Mouse (Mus musculus) spleen, adult 12 weeks (tissue): ENCODE measurements around the gene Fbn1.

ENCODE experiments used
- DNase-seq: peaks from one replicate; pipeline ENCODE4 v3.0.0; 2022; ENCODE audit warnings: low spot score

The Fbn1 gene

GRCm38 (mm10) chr2:125456059-125456789 is 51.6 kb downstream of the Fbn1 start:
- no peak for DNase-seq

DNA sequence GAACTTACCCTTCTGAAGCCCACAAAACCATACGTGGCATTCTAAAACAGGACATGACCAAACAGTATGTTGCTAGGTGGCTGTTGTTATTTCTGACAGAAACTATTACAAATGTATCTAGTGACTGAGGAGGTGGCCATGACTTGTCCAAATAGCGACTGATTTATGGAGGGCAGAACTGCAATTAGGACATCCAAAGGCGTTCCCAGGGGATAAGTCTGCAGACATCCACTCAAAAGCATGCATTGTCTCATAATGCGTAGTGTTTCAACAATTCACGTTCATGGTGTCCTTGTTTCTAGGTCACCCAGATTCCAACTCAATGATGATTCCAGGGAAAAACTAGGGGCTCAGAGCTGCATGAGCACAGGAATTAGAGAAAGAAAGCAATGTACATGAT is 53.0 kb downstream of the Fbn1 start:
- no peak for DNase-seq

- no peak for DNase-seq
These were observed 55.3 kb downstream of the Fbn1 start for GRCm38 (mm10) chr2:125452369-125453097.

- no peak for DNase-seq
These were observed 58.4 kb downstream of the Fbn1 start for GRCm38 (mm10) chr2:125449361-125449760.

- DNase-seq = no peak
These were observed 58.9 kb downstream of the Fbn1 start for GRCm38 (mm10) chr2:125448881-125449280.

- DNase-seq = no peak
These were observed 60.4 kb downstream of the Fbn1 start for GRCm38 (mm10) chr2:125447274-125447898.

- DNase-seq = no peak
These were observed 69.4 kb downstream of the Fbn1 start for GRCm38 (mm10) chr2:125438381-125438780.

- DNase-seq = no peak
These were observed 71.6 kb downstream of the Fbn1 start for GRCm38 (mm10) chr2:125436240-125436639.

DNA sequence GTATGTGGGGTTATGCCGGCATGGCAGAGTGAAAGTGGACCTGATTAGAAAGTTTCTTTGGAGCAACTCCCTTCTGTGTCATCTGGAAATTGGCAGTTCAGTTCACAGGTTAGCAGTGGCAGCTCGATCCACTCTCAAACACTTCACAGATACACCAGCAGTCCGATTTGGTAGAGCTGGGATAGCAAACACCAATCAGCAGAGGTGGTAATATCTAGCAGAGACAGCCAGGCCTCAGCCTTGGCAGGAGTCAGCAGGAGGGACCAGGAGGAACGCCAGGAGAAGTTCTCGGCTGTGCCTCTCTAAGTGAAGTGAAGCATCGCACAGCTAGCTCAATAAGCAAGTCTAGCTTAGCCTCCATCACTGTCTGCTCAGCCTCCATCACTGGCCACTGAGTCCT is 74.3 kb downstream of the Fbn1 start:
- DNase-seq = no peak

- DNase-seq = no peak
These were observed 76.3 kb downstream of the Fbn1 start for GRCm38 (mm10) chr2:125431491-125431890.

DNA sequence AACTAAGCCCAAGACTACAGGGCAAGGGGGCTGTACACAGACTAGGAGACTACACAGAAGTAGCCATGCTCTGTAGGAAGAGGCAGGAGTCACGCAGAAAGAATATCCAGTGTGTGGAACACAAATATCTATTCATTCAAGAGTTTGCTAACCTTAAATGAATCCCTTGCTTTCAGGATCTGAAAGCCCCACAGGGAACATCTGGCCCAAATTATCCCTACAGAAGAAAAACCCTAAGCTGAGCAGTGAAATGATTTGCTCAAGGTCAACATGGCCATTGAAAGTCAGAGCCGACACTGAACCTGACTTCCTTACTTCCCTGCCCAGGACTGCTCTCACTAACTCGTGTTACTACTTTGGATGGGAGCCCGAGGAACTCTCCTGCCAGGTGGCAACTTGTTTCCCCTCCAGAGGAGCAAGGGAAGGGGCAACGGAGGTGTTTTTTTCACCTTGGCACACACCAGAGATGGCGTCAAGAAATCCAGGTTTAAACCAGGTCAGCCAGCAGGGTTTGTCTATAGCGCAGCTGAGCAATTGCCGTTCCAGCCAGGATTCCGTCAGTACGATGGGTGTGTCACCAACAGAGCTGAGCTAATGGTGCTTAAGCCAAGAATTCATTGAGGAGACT is 78.9 kb downstream of the Fbn1 start:
- no peak for DNase-seq

DNA sequence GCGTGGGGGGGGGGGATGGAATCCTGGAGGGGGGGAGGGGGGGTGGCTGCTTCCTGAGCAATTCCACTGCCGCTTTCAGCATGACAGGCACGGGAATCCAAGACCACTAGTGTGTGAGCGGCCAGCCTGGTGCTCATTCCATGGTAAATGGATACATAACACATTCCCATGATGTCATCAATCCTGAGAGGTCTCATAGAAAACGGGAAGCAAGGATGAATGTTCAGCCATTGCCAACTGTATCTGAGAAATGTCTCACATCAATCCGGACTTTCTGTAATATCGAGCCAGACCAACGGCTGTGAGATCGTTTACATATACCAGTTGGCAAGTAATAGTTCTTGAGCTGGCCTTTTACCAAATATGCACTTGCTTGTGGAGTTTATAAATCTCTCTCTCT is 87.2 kb downstream of the Fbn1 start:
- no peak for DNase-seq

- no peak for DNase-seq
These were observed 88.1 kb downstream of the Fbn1 start for GRCm38 (mm10) chr2:125419681-125420080.

- DNase-seq = no peak
These were observed 89.2 kb downstream of the Fbn1 start for GRCm38 (mm10) chr2:125418546-125418945.

DNA sequence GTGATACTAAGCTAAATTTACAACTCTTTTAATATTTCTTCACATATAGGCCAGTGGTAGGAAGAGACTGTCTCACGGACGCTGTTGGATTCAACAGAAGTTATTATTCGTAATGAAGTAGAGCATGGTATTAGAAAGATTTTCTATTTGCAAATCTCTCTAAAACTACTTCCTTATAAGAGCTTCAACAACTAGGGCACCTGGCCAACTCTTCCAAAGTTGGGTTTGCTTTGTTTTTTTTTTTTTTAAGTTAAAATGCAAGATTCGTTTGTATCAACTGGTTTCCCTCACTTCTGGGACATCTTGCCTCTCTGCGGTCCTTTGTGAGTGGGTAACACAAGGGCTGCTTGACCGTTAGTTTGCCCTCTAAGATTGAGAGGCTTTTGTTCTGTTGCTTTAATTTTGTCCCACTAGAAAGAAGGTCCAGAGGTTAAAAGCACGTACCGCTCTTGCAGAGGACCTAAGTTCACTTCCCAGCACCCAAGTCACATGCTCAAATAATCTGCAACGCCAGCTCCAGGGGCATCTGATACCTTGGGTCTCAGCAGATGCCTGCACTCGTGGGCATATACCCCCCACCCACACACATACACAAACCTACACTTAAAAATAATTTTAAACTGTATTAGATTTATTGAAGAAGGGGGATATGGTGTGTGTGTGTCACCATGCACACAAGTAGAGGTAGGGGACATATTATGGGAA is 91.1 kb downstream of the Fbn1 start:
- DNase-seq = no peak

GRCm38 (mm10) chr2:125412351-125412750 is 95.4 kb downstream of the Fbn1 start:
- DNase-seq = no peak

GRCm38 (mm10) chr2:125411777-125412176 is 96.0 kb downstream of the Fbn1 start:
- no peak for DNase-seq

GRCm38 (mm10) chr2:125404509-125405105 is 103.2 kb downstream of the Fbn1 start:
- DNase-seq = no peak

DNA sequence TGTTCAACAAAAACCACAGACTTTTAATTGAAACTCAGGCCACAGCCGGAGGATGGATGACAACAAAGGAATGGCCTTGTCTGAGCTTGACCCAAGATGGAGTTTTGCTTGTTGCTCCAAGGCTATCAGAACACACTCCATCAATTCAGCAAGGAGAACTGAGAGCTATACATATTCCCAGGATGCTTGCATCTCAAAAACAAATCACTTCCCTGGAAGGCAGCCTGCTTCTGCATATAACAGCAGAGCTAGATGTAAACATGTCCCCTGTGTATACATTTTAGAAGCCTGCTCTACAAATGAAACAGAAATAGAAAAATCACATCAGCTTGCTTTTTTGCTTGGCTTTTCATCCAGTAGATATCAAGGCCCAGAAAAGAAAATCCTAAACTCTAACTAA is 105.5 kb downstream of the Fbn1 start:
- DNase-seq = no peak

GRCm38 (mm10) chr2:125400121-125400520 is 107.7 kb downstream of the Fbn1 start:
- no peak for DNase-seq

GRCm38 (mm10) chr2:125397796-125398195 is 110.0 kb downstream of the Fbn1 start:
- no peak for DNase-seq
